Mouse (Mus musculus) midbrain, embryonic 13.5 days (tissue): ENCODE measurements at regions not wholly inside any gene's neighbourhood (a gene's known extent, or its start where the extent isn't known, plus 50 kb on each side); places are given as distances from the start of the nearest gene placed in this dataset.

Source experiments
- ATAC-seq: fragments of 200-750 bp; cut with Nextera tagmentation; 2 replicates; pipeline ENCODE4 v1.8.0; 2017; ENCODE audit warnings: mild to moderate bottlenecking, moderate TSS enrichment, moderate library complexity
- H3K27ac ChIP-seq: fragments of 300-500 bp; sonication (generic); 2 replicates; pipeline ENCODE4 v1.5.1; 2015; ENCODE audit warnings: inconsistent platforms, mild to moderate bottlenecking, moderate library complexity
- H3K27me3 ChIP-seq: fragments of 300-500 bp; sonication (generic); 2 replicates; pipeline ENCODE4 v1.6.1; 2015; ENCODE audit warnings: mild to moderate bottlenecking, inconsistent platforms
- H3K36me3 ChIP-seq: fragments of 300-500 bp; sonication (generic); 2 replicates; pipeline ENCODE4 v1.6.1; 2015; ENCODE audit warnings: mild to moderate bottlenecking, inconsistent platforms
- H3K4me1 ChIP-seq: fragments of 300-500 bp; sonication (generic); replicated peaks from 2 replicates; pipeline ENCODE4 v1.6.1; 2015; ENCODE audit warnings: inconsistent platforms
- H3K4me2 ChIP-seq: fragments of 300-500 bp; sonication (generic); replicated peaks from 2 replicates; pipeline ENCODE4 v1.6.1; 2015; ENCODE audit warnings: moderate library complexity, mild to moderate bottlenecking, inconsistent platforms
- H3K4me3 ChIP-seq: fragments of 300-500 bp; sonication (generic); replicated peaks from 2 replicates; pipeline ENCODE4 v1.5.1; 2015; ENCODE audit warnings: mild to moderate bottlenecking, inconsistent platforms
- H3K9ac ChIP-seq: fragments of 300-500 bp; sonication (generic); replicated peaks from 2 replicates; pipeline ENCODE4 v1.6.1; 2015; ENCODE audit warnings: mild to moderate bottlenecking, inconsistent platforms
- H3K9me3 ChIP-seq: fragments of 300-500 bp; sonication (generic); 2 replicates; pipeline ENCODE4 v1.6.1; 2016; ENCODE audit warnings: mild to moderate bottlenecking, inconsistent platforms
- WGBS: fragments of 180-500 bp; shearing (Covaris S2); methylation state at CpG from one replicate; pipeline ENCODE4 v1.1.7; 2015; 5-methylcytosine and 5-hydroxymethylcytosine counted together

- Histone ChIP-seq H3K4me2 (no peak overlapping the region), H3K9me3 (no peaks in the 10 kb centered on the region), H3K9ac (no peak overlapping the region), H3K4me3 (no peak overlapping the region), H3K27me3 (0 out of 2 replicates have a peak, but pooled peaks cover 3% of the 10 kb centered on the region), H3K4me1 (peaks cover 8% of the 10 kb centered on the region; the same call in 1 of the 2 replicates), H3K27ac (no peak overlapping the region), H3K36me3 (no peaks in the 10 kb centered on the region)
- ATAC-seq = no peak
- 57% methylated on average over 3 of the region's 3 CpGs for WGBS
These were observed 188.1 kb downstream of the Gm10260 start for GRCm38 (mm10) chr13:97572352-97572751.

GRCm38 (mm10) chr13:97570009-97570408, 190.4 kb downstream of the Gm10260 start:
- H3K27ac ChIP-seq = no peak overlapping the region
- 59% methylated on average over 1 of the region's 1 CpGs for WGBS
- no peaks in the 10 kb centered on the region for H3K36me3 ChIP-seq
- H3K4me1 ChIP-seq = peaks cover 17% of the 10 kb centered on the region
- no peak overlapping the region for H3K4me2 ChIP-seq
- no peak overlapping the region for H3K9ac ChIP-seq
- no peak overlapping the region for H3K4me3 ChIP-seq
- no peaks in the 10 kb centered on the region for H3K9me3 ChIP-seq
- H3K27me3 ChIP-seq = 0 out of 2 replicates have a peak, but pooled peaks cover 3% of the 10 kb centered on the region
- ATAC-seq = no peak

GRCm38 (mm10) chr13:97567632-97568031, 192.8 kb downstream of the Gm10260 start:
- WGBS = 81% methylated on average over 3 of the region's 3 CpGs
- H3K4me1 ChIP-seq = peaks cover 14% of the 10 kb centered on the region
- no peak overlapping the region for H3K4me3 ChIP-seq
- H3K9me3 ChIP-seq = no peaks in the 10 kb centered on the region
- no peak overlapping the region for H3K27ac ChIP-seq
- 0 out of 2 replicates have a peak, but pooled peaks cover 3% of the 10 kb centered on the region for H3K27me3 ChIP-seq
- no peak overlapping the region for H3K9ac ChIP-seq
- H3K4me2 ChIP-seq = no peak overlapping the region
- no peak for ATAC-seq
- H3K36me3 ChIP-seq = no peaks in the 10 kb centered on the region

- Histone ChIP-seq H3K4me1 (peaks cover 11% of the 10 kb centered on the region), H3K36me3 (no peaks in the 10 kb centered on the region), H3K27me3 (0 out of 2 replicates have a peak, but pooled peaks cover 3% of the 10 kb centered on the region), H3K9me3 (no peaks in the 10 kb centered on the region), H3K4me3 (no peak overlapping the region), H3K9ac (no peak overlapping the region), H3K27ac (0 out of 2 replicates have a peak overlapping the region, but pooled peaks have one; percentile 8), H3K4me2 (no peak overlapping the region)
- ATAC-seq = peak; percentile 27; the same call in 1 of the 2 replicates
- 20% methylated on average over 7 of the region's 7 CpGs for WGBS
These were observed 194.4 kb downstream of the Gm10260 start for GRCm38 (mm10) chr13:97566071-97566470.

GRCm38 (mm10) chr13:97562241-97562640, 198.2 kb downstream of the Gm10260 start:
- 0 out of 2 replicates have a peak, but pooled peaks cover 3% of the 10 kb centered on the region for H3K27me3 ChIP-seq
- peaks cover 11% of the 10 kb centered on the region for H3K4me1 ChIP-seq
- no peaks in the 10 kb centered on the region for H3K36me3 ChIP-seq
- WGBS = 90% methylated on average over 6 of the region's 6 CpGs
- no peak for ATAC-seq
- no peak overlapping the region for H3K9ac ChIP-seq
- H3K4me2 ChIP-seq = no peak overlapping the region
- no peak overlapping the region for H3K4me3 ChIP-seq
- peaks cover 9% of the 10 kb centered on the region; the same call in 1 of the 2 replicates for H3K9me3 ChIP-seq
- H3K27ac ChIP-seq = no peak overlapping the region

DNA sequence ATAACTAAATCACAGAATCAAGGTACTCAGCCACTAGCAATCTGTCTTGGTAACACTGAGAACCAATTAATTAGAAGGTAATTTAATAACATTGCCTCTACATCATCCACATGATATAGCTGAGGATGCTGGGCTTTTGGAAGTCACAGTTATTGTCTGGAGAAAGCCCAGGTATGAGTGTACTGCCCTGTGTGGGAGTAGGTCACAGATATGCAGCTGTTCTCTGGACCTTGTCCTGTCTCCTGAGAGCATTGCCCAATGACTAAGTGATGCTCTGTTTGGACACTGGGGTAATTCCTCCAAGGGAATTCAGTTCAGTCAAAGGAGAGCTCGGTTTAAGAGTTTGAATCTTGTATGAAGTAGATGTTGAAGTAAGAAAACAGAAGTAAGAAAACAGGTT, 199.6 kb downstream of the Gm10260 start:
- ATAC-seq = no peak
- H3K36me3 ChIP-seq = no peaks in the 10 kb centered on the region
- WGBS = 73% methylated on average over 1 of the region's 1 CpGs
- no peak overlapping the region for H3K4me3 ChIP-seq
- H3K9me3 ChIP-seq = peaks cover 9% of the 10 kb centered on the region; the same call in 1 of the 2 replicates
- no peak overlapping the region for H3K9ac ChIP-seq
- H3K4me1 ChIP-seq = peaks cover 3% of the 10 kb centered on the region
- no peak overlapping the region for H3K4me2 ChIP-seq
- no peaks in the 10 kb centered on the region for H3K27me3 ChIP-seq
- H3K27ac ChIP-seq = no peak overlapping the region

- Histone ChIP-seq H3K36me3 (no peaks in the 10 kb centered on the region), H3K4me3 (no peak overlapping the region), H3K9me3 (peaks cover 12% of the 10 kb centered on the region), H3K4me2 (no peak overlapping the region), H3K9ac (no peak overlapping the region), H3K27ac (no peak overlapping the region), H3K4me1 (no peaks in the 10 kb centered on the region; the same call in 1 of the 2 replicates), H3K27me3 (no peaks in the 10 kb centered on the region)
- ATAC-seq = no peak
- 92% methylated on average over 15 of the region's 15 CpGs for WGBS
These were observed 200.6 kb downstream of the Gm10260 start for GRCm38 (mm10) chr13:97559611-97560385.

DNA sequence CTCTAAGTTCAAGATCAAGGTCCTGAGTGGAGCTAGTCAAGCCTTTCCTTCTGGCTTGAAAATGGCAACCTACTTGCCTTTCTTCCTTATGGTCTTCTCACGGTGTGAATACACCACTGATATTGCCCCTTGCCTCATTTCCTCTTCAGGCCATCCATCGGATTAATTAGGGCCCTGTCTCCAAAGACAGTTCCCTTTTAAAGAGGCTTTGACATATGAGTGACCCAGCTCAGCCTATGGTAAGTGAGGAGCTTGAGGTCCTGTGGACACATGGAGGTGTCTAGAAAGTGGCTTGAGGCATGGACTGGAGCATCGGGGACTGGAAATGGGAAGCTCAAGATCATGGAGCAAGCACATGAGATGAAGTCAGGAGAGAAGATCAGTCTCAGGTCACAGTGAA, 201.5 kb downstream of the Gm10260 start:
- no peak for ATAC-seq
- no peak overlapping the region for H3K4me3 ChIP-seq

DNA sequence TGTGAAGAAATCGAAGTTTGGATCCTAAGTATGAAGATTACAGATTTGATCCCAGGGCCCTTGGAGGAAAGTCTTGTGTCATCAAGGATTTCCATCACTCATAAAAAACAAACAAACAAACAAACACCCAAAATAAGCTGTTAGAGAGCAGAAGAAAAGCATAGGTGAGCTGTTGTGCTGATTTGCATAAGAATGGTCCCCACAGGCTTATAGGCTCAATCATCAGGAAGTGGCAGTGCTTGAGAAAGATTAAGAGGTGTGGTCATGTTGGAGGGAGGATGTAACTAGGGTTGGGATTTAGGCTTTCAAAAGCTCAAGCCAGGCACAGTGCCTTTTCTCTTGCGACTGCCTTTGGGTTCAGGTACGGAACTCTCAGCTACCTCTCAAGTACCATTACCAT, 205.1 kb downstream of the Gm10260 start:
- no peak overlapping the region for H3K4me3 ChIP-seq
- H3K9me3 ChIP-seq = peaks cover 12% of the 10 kb centered on the region
- H3K27me3 ChIP-seq = no peaks in the 10 kb centered on the region
- ATAC-seq = no peak
- H3K9ac ChIP-seq = no peak overlapping the region
- 84% methylated on average over 3 of the region's 3 CpGs for WGBS
- H3K36me3 ChIP-seq = no peaks in the 10 kb centered on the region
- no peak overlapping the region for H3K27ac ChIP-seq
- peaks cover 4% of the 10 kb centered on the region; the same call in 1 of the 2 replicates for H3K4me1 ChIP-seq
- no peak overlapping the region for H3K4me2 ChIP-seq

More for the DNA sequence above, 201.5 kb downstream of the Gm10260 start:
- peaks cover 12% of the 10 kb centered on the region for H3K9me3 ChIP-seq
- WGBS = 95% methylated on average over 3 of the region's 3 CpGs
- no peak overlapping the region for H3K4me2 ChIP-seq
- peaks cover 4% of the 10 kb centered on the region; the same call in 1 of the 2 replicates for H3K4me1 ChIP-seq
- H3K36me3 ChIP-seq = no peaks in the 10 kb centered on the region
- no peak overlapping the region for H3K27ac ChIP-seq
- H3K9ac ChIP-seq = no peak overlapping the region
- no peaks in the 10 kb centered on the region for H3K27me3 ChIP-seq

- H3K9me3 ChIP-seq = peaks cover 12% of the 10 kb centered on the region
- no peak overlapping the region for H3K27ac ChIP-seq
- no peak for ATAC-seq
- no peak overlapping the region for H3K4me3 ChIP-seq
- WGBS = 17% methylated on average over 5 of the region's 5 CpGs
- no peak overlapping the region for H3K9ac ChIP-seq
- no peaks in the 10 kb centered on the region for H3K27me3 ChIP-seq
- no peak overlapping the region for H3K4me2 ChIP-seq
- peaks cover 4% of the 10 kb centered on the region; the same call in 1 of the 2 replicates for H3K4me1 ChIP-seq
- no peaks in the 10 kb centered on the region for H3K36me3 ChIP-seq
These were observed 205.8 kb downstream of the Gm10260 start for GRCm38 (mm10) chr13:97554601-97555000.

- Histone ChIP-seq H3K4me1 (peaks cover 4% of the 10 kb centered on the region; the same call in 1 of the 2 replicates), H3K9me3 (peaks cover 3% of the 10 kb centered on the region), H3K9ac (no peak overlapping the region), H3K27me3 (no peaks in the 10 kb centered on the region), H3K4me3 (no peak overlapping the region), H3K27ac (no peak overlapping the region), H3K4me2 (no peak overlapping the region), H3K36me3 (no peaks in the 10 kb centered on the region)
- 61% methylated on average over 4 of the region's 4 CpGs for WGBS
- ATAC-seq = no peak
These were observed 208.2 kb downstream of the Gm10260 start for GRCm38 (mm10) chr13:97552236-97552635.

- peaks cover 3% of the 10 kb centered on the region for H3K9me3 ChIP-seq
- 98% methylated on average over 3 of the region's 3 CpGs for WGBS
- no peak for ATAC-seq
- H3K4me3 ChIP-seq = no peak overlapping the region
- no peak overlapping the region for H3K4me2 ChIP-seq
- H3K36me3 ChIP-seq = no peaks in the 10 kb centered on the region
- H3K9ac ChIP-seq = no peak overlapping the region
- H3K27ac ChIP-seq = no peak overlapping the region
- peaks cover 9% of the 10 kb centered on the region; the same call in 1 of the 2 replicates for H3K4me1 ChIP-seq
- H3K27me3 ChIP-seq = no peaks in the 10 kb centered on the region
These were observed 209.6 kb downstream of the Gm10260 start for GRCm38 (mm10) chr13:97550880-97551279.
